Comparison of ENCODE assay signal across 9 mouse cellular contexts in genomic region chr11:119391386-119392000, GRCm38 (mm10). TPM values are rescaled to one million over a fixed set of nuclear protein-coding genes. Genes with fewer than 3 reads are reported as not detected.
DNase-seq lines count a peak whose midpoint lies in the region; ATAC-seq and TF ChIP-seq lines count a peak whose summit lies in the region.
"Had no signal": no experiment of that assay in that cellular context is flagged by ENCODE, and none has a peak within 500 bp of the region (broad histone marks: within the 10 kb centered on the region; RNA-seq: fewer than 3 reads in every experiment).

No protein-coding gene starts in this region.

- peak; percentile 15 for DNase-seq in adrenal gland, postnatal 10 days
- DNase-seq in adrenal gland, adult 8-10 months, result no peak
- no peak for DNase-seq in neural tube, embryonic 10.5 days (ENCODE audit: extremely low spot score, low spot score)
- no peak for DNase-seq in limb, embryonic 14.5 days (ENCODE audit: low spot score)
- no peak for DNase-seq in layer of hippocampus, postnatal 10 days (ENCODE audit: low spot score in 2 of 2)
- DNase-seq in embryo, embryonic 10.5 days (ENCODE audit: low spot score), result no peak

- no peak overlapping the region for H3K9ac ChIP-seq in neural tube, embryonic 13.5 days
- H3K9ac ChIP-seq in limb, embryonic 14.5 days (ENCODE audit: low read depth, low read length, severe bottlenecking), result no peak overlapping the region
- H3K9ac ChIP-seq: hindbrain, embryonic 14.5 days had no signal

- H3K27ac ChIP-seq in neural tube, embryonic 13.5 days (replicated peaks), result no peak overlapping the region
- no peak overlapping the region for H3K27ac ChIP-seq in limb, embryonic 14.5 days (replicated peaks; ENCODE audit: low read depth, low read length)
- peak overlapping the region; percentile 81 for H3K27ac ChIP-seq in testis, adult 2 months (ENCODE audit: control insufficient read depth, insufficient read depth, low read depth, low read length)
- H3K27ac ChIP-seq: hindbrain, embryonic 14.5 days had no signal

- H3K4me2 ChIP-seq in neural tube, embryonic 13.5 days, result peak overlapping the region; percentile 78; the same call in 1 of the 2 replicates
- H3K4me2 ChIP-seq in limb, embryonic 14.5 days (replicated peaks; ENCODE audit: low read depth, low read length, severe bottlenecking), result no peak overlapping the region

- ATAC-seq in neural tube, embryonic 13.5 days (ENCODE audit: low read depth), result no peak
- no peak for ATAC-seq in limb, embryonic 14.5 days (ENCODE audit: low FRiP score, low read depth)

- peaks cover 28% of the 10 kb centered on the region for H3K4me1 ChIP-seq in neural tube, embryonic 13.5 days (replicated peaks)
- peaks cover 19% of the 10 kb centered on the region for H3K4me1 ChIP-seq in limb, embryonic 14.5 days (ENCODE audit: control insufficient read depth, insufficient read depth, low read length)
- peaks cover 16% of the 10 kb centered on the region for H3K4me1 ChIP-seq in testis, adult 2 months (ENCODE audit: control insufficient read depth, insufficient read depth, low read length)

- H3K4me3 ChIP-seq in neural tube, embryonic 13.5 days, result no peak overlapping the region
- H3K4me3 ChIP-seq in limb, embryonic 14.5 days (replicated peaks; ENCODE audit: low read length), result peak overlapping the region; percentile 62; the same call in 1 of the 2 replicates
- peak overlapping the region; percentile 3; the same call in 1 of the 2 replicates for H3K4me3 ChIP-seq in testis, adult 2 months (ENCODE audit: control insufficient read depth, low read depth, low read length)

- H3K27me3 ChIP-seq in neural tube, embryonic 13.5 days, result peaks cover 92% of the 10 kb centered on the region
- peaks cover 18% of the 10 kb centered on the region; the same call in 1 of the 2 replicates for H3K27me3 ChIP-seq in limb, embryonic 14.5 days (ENCODE audit: control insufficient read depth, insufficient read depth, low read length)
- H3K27me3 ChIP-seq in testis, adult 2 months (ENCODE audit: control insufficient read depth, insufficient read depth, low read length), result no peaks in the 10 kb centered on the region

- no peak for TF ChIP-seq POLR2A in limb, embryonic 14.5 days (IDR thresholded peaks at IDR 0.05; ENCODE audit: borderline replicate concordance, extremely low read depth, insufficient read depth, insufficient read length)
- no peak for TF ChIP-seq POLR2A in testis, adult 2 months (IDR thresholded peaks at IDR 0.05; ENCODE audit: control insufficient read depth, low read depth, low read length)

- no peak for TF ChIP-seq CTCF in testis, adult 2 months (IDR thresholded peaks at IDR 0.05; ENCODE audit: control insufficient read depth, insufficient read depth, insufficient replicate concordance, low read depth, low read length)

- no peaks in the 10 kb centered on the region for H3K36me3 ChIP-seq in neural tube, embryonic 13.5 days
- no peaks in the 10 kb centered on the region for H3K36me3 ChIP-seq in limb, embryonic 14.5 days (ENCODE audit: control insufficient read depth, insufficient read depth, low read length)
- no peaks in the 10 kb centered on the region for H3K36me3 ChIP-seq in testis, adult 2 months (ENCODE audit: control insufficient read depth, insufficient read depth, low read length)

- no peaks in the 10 kb centered on the region for H3K9me3 ChIP-seq in neural tube, embryonic 13.5 days
- H3K9me3 ChIP-seq in limb, embryonic 14.5 days (ENCODE audit: control insufficient read depth, low read length), result no peaks in the 10 kb centered on the region

- WGBS in neural tube, embryonic 13.5 days, result 33% methylated on average over 7 of the region's 7 CpGs
- WGBS in limb, embryonic 14.5 days, result 37% methylated on average over 7 of the region's 7 CpGs

RNA-seq across cellular contexts. Expression of gene Rnf213, which starts 1.4 kb away (rescaled TPM):
- 10 to 100 TPM; 19.7 to 29.9 TPM for total RNA-seq in adrenal gland, postnatal 10 days (2021)
- total RNA-seq in adrenal gland, adult 8-10 months (2022), result 10 to 100 TPM; 28.2 to 41.6 (median 36.2) TPM
- 0.98 and 1.6 TPM in 2 replicates for polyA plus RNA-seq in neural tube, embryonic 13.5 days (2015; fragmentation: Nextera tagmentation; extraction: Ambion mirVana)
- 9.2 and 9.5 TPM in 2 replicates for polyA plus RNA-seq in limb, embryonic 14.5 days (2012; rRNA removed)
- polyA plus RNA-seq in limb, embryonic 14.5 days (2014; fragmentation: Nextera tagmentation; extraction: Ambion mirVana), result 5.8 and 7.5 TPM in 2 replicates
- polyA plus RNA-seq in testis, adult 2 months (2012; rRNA removed), result 3.9 and 4.5 TPM in 2 replicates
- 1 to 10 TPM; 3.8 TPM for total RNA-seq in layer of hippocampus, postnatal 10 days (2021)

RNA-seq across cellular contexts. Expression of gene Slc26a11, which starts 36.1 kb away (rescaled TPM):
- total RNA-seq in adrenal gland, postnatal 10 days (2021), result 1 to 10 TPM; 6.3 to 6.6 TPM
- total RNA-seq in adrenal gland, adult 8-10 months (2022), result 10 to 100 TPM in 2 of 4 experiments, 1 to 10 TPM in 2; 9.0 to 10.2 (median 9.9) TPM
- 4.3 and 5.3 TPM in 2 replicates for polyA plus RNA-seq in neural tube, embryonic 13.5 days (2015; fragmentation: Nextera tagmentation; extraction: Ambion mirVana)
- polyA plus RNA-seq in limb, embryonic 14.5 days (2012; rRNA removed), result 28.5 and 31.9 TPM in 2 replicates
- 10.7 and 11.1 TPM in 2 replicates for polyA plus RNA-seq in limb, embryonic 14.5 days (2014; fragmentation: Nextera tagmentation; extraction: Ambion mirVana)
- polyA plus RNA-seq in testis, adult 2 months (2012; rRNA removed), result 4.2 and 5.5 TPM in 2 replicates
- 1 to 10 TPM; 5.4 to 6.3 TPM for total RNA-seq in layer of hippocampus, postnatal 10 days (2021)

RNA-seq across cellular contexts. Expression of gene Sgsh, which starts 36.2 kb away (rescaled TPM):
- 10 to 100 TPM; 11.6 to 15.9 TPM for total RNA-seq in adrenal gland, postnatal 10 days (2021)
- total RNA-seq in adrenal gland, adult 8-10 months (2022), result 10 to 100 TPM; 21.9 to 28.3 (median 24.9) TPM
- 5.6 and 5.7 TPM in 2 replicates for polyA plus RNA-seq in neural tube, embryonic 13.5 days (2015; fragmentation: Nextera tagmentation; extraction: Ambion mirVana)
- polyA plus RNA-seq in limb, embryonic 14.5 days (2012; rRNA removed), result 8.7 and 11.7 TPM in 2 replicates
- polyA plus RNA-seq in limb, embryonic 14.5 days (2014; fragmentation: Nextera tagmentation; extraction: Ambion mirVana), result 9.6 and 9.8 TPM in 2 replicates
- polyA plus RNA-seq in testis, adult 2 months (2012; rRNA removed), result 11.4 and 13.8 TPM in 2 replicates
- total RNA-seq in layer of hippocampus, postnatal 10 days (2021), result 1 to 10 TPM; 4.7 to 5.1 TPM

Comparison
In these comparisons a context has a peak if more than half of its experiments do, and no peak if none do; other contexts are left out.
1. RNA of gene Rnf213, which starts 1.4 kb away (total RNA-seq): 28.2 to 41.6 TPM in adrenal gland, adult 8-10 months and 19.7 to 29.9 TPM in adrenal gland, postnatal 10 days; 3.8 TPM in layer of hippocampus, postnatal 10 days; every median in the first group is over 4 times any median in the second.